Mouse (Mus musculus): ENCODE measurements at regions not wholly inside any gene's neighbourhood (a gene's known extent, or its start where the extent isn't known, plus 50 kb on each side); places are given as distances from the start of the nearest gene placed in this dataset.

DNA sequence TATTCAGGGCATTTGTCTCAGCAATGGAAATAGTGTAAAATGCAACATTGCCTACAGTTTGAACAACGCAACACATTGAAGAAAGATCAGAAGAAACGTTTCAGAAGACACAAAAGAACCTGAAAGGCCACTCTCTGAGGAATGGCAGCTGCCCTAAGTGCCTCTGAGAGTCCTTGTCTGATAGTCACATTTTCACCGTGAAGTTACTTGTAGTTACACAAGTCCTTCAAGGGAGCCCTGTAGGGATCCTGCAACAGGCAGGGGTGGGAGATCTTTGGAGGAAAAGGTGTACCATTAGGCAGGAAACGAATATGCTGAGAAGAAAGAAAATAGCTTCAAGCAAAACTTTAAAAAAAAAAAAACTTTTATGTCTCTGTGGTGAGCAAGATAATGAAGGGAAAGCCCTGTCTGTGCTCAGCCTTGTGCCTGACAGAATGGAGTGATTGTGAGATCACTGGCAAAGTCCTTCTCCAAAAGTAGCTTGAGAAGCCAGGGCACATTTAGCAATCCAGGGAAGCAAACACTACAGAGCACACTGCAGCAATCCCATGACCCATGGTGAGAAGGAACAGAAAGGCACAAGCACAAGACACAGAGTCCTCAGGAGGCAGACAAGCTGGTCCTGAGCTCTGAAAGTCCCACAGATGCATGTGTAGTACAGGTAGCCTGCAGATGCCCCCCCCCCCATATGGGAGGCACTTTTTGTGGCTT, 112.3 kb upstream of the Tnfaip3 start:
- DNase-seq: no peak

DNA sequence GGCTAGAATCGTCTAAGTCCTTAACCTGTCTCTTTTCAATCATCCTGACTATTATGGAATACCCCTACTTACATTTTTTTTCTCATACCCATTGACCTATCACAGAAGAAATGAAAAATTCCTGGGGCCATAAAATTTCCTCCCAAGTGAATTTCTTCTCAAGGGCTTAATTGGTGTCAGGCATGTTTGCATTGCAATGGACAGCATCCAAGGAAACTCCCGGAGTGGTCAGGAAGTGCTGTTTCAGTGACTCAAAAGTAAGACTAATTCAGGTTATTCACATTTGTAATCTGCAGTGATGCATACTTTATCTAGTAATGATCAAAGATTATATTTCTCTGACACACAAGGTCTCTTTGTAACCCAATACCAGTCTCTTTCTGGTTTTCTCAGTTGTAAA, 111.5 kb upstream of the Tnfaip3 start:
- no peak for DNase-seq

DNA sequence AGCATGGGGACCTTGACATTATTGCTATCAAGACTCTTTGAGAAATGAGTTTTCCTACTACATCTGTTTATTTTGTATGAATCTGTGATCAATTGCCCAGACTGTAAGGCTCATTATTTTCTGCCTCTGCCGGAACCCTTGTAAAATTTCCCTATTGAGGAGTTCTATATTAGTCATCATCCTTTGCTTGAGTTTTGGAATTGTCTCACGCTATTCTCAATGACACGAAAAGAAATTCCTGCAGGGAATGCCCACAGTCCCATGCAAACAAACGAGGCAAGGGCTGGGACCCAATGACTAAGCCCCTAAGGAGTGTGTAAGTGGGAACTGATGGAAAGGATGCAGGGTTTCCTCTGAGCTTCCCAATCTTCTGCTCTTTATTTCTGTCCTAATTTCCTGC, 111.0 kb upstream of the Tnfaip3 start:
- no peak for DNase-seq

DNA sequence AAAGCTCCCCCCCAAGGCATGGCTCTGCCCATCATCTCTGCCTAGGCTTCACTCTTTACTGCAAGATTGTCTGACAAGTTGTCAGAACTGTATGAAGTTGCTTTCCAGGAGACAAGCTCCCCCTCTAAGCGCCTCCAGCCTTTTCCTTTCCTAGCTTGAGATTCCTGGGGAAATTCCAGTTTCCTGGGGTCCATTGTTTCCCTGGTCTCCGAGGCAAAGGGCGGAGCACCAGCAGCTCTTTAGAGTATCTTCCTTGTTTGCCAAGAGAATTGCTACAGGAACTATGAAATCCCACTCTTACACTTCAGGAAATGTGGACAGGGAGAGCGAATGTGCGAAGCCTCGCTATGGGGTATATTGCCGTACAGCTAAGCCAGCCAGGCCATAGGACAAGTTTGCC, 108.2 kb upstream of the Tnfaip3 start:
- DNase-seq: no peak

DNA sequence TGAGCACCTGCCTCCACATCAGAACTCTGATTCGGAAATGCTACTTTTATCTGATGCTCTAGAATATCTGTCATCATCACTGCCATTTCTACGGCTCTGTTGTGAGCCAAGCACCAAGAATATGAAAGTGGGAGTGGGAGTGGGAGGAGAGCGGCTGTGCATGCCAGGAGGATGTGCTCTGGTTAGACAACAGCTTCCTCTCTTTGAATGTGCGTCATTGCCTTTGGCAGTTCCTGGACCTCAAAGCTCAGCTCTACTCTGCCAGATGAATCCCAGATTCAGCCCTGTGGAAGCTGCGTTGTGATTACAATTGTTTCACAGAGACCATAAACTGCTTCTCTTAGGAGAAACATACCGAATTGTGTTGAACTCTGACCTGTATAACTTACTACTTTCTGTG, 106.8 kb upstream of the Tnfaip3 start:
- peak; percentile 77 for DNase-seq

DNA sequence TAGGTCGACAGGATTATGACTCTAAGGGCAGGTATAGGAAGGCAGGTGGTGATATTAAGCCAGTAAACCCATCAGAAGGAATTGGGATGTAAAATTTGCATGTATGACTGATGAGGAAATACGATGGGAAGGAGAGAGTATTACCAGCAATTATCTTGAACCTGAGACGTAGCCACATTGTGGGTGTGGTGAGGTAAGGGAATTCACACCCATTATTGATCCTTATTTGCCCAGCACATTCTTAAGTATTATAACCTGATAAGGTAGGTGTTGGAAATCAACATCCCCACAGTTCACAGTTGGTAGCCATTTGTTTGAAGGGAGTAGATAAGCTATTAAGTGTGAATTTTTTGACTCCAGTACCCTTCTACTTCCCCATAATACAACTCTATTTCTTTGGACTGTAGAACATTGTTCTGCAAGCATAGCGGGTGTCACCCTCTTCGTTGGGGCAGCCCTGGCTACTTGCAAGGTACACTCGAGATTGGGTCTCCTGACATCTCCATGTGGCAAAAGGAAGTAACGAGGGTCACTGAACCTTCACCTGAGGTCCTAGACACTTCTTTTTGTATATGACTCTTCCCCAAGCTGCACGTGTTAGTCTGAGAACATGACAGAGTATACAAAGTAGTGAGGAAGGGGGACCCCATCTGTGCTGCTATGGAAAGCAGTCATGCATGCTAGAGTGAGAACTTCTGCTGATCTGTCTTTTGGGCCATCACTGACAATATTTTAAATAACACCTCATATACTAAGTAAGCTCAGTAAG, 104.0 kb upstream of the Tnfaip3 start:
- no peak for DNase-seq

DNA sequence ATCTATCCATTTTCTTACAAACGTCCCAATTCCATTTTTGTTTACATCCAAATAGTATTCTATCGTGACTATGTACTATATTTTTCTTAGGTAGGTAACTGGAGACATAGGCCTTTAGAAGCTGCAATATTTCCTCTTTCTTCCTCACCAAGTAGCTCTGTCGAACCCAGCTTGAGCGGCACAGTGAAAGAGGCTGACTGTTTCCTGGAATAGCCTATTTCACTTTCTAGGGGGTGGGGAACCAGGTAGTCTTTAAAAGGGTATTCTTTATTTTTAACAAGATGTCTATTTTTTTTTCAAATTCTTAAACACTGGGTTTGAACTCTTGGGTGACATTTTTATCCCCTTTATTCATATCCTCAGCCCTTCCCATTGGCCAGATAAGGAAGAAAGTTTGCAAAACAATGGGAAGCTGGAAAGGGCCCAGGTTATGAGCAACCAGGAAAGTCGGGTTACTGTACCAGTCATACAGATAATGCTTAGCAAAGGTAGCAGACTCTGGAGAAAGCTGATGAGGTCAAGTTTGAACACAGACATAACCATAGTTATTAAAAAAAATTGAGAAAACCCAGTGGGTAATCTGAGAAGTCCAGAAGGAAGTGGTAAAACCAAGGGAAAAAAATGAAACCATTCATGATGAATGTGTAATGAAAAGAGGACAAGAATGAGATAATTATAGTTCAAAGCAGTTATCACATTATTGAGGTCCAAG, 103.3 kb upstream of the Tnfaip3 start:
- no peak for DNase-seq

DNA sequence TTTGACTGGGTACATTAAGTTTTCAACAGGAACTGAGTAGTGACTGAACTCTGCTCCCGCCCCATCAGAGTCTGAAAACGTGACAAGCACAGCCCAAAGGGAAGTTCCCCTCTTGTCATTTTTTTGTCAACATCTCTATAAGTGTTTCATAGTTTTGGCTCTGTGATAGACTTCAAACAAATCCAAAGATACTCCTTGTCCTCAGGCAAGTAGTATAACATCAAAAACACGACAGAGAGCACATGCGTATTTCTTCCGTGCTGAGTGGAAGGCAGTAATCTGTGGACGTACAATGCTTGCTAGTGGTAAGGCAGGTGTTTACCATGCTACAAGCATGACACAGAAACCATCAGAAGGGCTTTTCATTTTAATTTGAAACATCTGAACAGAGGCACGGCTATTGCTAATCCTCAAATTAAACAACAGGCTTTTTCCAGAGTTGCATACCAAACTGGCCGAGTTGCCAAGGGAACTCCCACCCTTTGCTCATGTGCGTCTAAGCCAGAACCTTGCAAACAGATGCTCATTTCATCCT, 101.7 kb upstream of the Tnfaip3 start:
- no peak for DNase-seq

DNA sequence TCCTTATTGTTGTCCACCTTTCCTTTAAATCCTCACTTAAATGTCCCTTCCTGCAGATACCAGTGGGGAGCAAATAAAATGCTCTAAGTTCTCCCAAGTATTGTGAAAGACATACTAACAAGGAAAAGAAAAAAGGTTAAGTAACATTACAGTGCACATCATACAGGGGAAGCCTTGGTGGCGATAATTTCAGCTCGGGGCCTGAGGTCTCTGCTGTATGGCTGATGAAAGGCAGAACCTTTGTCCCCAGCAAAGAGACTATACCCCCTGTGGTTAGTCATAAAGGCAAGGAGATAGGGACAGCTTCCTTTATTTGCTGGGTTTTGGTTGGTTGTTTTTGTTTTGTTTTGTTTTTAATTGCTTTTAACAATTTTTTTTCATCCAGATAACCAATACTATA, 97.0 kb upstream of the Tnfaip3 start:
- DNase-seq: no peak

DNA sequence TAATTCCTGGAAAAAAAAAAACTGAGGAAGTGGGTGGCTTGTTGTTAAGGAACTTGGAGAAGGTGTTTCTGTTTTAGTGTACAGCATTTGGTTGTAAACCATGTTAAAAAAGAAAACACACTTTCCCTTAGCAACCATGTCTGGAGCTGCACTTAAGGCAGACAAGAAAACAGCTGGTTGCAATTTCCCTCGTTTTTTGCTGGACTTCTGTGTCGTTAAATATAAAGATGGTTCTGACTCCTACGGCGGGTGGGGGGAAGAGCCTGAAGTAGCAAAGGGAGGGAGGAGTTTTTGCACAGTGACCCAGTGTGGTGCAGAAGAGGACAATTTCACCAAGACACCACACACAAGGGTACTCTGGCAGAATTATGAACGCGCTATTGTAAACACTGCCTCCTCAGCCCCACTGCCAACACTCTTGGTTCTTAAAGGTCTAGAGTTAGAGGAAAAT, 89.8 kb upstream of the Tnfaip3 start:
- no peak for DNase-seq

DNA sequence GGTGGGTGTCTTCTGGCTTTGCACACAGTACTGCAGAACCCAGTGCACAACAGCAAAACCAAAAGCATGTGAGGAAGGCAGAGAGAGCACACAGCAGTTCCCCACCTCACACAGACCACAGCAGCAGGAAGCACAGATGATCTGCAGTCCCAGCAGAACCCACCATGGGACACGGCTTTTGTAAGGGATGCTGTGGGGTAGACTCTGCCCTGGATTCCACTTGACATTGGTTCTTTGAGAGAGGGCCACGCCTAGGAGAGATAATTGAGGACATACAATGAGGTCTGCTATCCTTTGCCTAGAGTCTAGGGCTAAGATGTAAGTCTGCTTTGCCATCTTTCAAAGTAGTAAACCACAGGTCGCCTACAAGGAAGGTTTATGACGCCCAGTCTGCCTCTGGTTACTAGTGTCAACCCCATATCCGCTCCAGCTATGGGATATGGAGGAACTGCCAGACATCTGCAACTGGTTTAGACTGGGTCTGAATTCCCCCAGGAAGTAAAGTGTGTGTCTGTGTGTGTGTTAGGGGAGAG, 89.3 kb upstream of the Tnfaip3 start:
- no peak for DNase-seq

DNA sequence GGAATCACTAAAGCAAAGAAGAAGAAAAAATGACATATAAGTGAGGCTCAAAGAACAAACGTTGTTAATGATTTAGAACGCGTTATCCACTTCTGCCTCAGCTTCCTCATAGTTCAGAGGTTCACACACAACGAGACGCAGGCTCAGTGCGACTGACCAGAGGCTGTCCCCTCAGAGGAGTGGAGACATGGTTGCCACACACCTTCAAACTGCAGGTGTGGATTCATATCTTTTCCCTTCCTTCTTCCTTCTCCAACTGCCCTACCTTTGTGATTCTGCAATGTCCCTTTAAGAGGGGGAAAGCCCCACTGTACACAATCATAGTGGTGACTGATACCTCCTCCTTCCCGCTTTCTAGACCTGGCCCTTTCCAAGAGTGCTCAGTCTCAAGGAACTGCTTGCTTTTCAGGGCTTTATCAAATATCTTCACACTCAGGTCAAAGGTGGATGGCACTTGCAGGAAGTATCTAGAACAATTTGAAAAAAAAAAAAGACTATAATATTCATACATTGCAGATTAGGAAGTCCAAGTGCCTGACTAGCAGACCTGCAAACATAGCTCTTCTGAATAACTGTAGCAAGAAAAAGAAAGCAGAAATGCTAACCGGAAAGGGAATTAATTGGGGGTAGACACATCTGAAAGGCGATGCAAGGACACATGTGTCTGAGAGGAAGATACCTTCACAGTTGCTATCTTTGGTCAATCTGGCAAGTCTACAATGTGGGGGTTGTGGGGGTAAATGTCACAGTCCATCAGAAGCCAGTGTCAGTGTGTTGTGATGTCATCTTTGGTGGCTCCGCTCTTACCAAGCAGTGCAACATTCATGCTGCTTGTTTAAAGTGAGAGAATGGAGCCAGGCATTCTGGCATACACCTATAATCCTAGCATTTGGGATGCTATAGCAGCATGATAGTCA, 84.2 kb upstream of the Tnfaip3 start:
- no peak for DNase-seq

DNA sequence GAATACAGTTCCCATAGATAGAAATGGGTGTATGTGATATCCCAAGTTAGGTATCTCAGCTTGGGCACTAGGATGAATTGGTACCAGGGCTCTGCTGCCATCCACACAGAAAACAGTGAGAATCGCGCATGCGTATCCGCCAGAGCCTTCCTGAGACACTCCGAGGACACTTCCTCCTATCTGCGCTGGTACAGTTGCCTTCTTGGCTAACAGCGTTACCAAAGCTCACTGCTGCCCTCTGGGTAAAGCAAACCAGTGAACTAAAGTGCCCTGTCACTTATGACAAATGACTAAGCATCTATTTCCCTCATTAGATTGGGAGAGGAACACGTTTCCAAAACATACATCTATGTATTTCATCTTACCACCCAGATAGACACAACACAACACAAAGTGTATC, 78.8 kb upstream of the Tnfaip3 start:
- DNase-seq: peak; percentile 67

DNA sequence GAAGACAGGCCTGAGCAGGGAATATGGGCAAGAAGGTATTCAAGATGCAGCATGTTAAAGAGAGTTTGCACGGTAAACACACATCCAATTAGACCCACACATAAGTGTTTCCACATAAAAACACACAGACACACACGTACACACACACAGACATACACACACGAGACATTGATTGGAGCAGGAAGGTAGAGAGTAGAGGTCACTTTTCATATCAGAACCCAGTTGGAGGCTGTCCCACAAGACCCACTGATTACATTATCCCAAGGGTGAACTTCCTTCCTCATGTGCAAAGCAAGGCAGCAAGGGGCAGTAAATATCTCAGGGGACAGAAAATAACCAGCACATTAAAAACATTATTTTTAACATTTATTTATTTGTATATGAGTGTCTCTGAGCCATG, 78.2 kb upstream of the Tnfaip3 start:
- no peak for DNase-seq

DNA sequence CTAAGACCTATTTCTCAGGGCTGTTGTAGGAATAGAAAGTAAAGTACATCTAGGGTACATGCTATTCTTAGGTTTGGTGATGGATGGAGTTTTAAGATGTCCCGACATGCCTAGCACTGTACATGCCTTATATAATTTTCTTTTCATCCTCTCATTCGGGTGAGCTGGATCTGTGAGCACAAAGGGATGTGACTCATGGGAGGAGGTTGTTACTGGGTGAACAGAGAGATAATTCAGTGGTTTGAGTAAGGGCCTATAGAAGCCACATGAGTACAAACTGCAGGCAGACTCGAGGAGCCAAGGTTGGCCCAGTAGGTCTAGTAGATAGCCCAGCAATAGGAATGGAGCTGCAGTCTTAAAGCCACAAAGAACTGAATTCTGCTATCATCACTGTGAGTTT, 76.5 kb upstream of the Tnfaip3 start:
- DNase-seq: no peak

DNA sequence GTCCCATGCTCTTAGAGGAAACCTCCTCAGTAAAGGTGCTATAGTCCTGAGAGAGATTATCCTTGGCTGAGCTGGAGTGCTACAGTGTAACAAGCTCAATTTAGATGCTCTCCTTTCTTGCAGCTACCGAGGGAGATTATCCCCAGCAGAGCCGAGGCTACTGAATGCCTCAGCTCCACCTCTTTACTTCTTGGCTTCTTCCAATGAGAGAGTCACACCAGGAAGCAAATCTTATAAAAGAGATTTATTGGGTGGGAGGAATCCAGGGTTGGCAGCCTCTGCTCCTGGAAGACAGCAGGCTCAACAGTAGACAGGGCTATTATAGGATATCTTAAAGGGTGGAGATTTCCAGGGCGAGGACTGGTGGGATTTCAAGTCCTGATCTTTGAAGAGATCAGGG, 75.7 kb upstream of the Tnfaip3 start:
- DNase-seq: no peak

DNA sequence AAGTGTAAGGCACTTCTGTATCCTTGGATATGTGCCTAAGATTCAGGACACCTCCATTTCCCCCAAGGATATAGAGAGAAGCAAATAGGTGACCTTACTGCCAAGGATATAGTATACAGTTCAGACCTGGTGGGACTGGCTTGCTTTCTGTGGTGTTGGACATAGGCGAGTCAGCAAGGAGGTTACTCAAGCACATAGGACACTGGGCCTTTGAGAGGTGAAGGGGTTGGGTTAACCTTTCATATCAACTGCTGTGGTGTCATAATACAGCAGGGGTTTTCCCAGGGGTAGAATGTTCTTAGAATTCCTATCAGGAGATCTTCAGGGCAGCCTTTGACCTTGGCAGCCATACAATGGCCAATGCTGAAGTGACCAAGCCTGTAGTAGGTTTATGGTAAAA, 71.5 kb upstream of the Tnfaip3 start:
- no peak for DNase-seq

DNA sequence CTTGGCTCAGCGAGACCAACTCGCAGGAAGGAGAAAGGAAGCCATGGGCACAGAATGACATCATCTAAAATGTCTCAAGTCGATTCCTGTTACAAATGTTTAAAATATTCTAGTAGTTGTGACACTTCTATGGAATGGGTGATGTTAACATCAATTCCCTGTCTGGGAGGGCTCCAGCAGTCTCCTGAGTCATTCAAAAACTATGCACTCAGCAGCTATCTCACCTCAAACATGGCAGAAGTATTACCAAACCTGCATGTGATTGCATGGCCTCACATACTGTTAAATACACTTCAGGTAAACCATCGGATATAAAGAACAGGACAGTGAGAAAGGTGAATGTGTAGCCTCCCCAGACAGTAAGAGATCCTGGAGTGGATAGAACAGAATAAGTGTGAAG, 66.7 kb upstream of the Tnfaip3 start:
- no peak for DNase-seq

DNA sequence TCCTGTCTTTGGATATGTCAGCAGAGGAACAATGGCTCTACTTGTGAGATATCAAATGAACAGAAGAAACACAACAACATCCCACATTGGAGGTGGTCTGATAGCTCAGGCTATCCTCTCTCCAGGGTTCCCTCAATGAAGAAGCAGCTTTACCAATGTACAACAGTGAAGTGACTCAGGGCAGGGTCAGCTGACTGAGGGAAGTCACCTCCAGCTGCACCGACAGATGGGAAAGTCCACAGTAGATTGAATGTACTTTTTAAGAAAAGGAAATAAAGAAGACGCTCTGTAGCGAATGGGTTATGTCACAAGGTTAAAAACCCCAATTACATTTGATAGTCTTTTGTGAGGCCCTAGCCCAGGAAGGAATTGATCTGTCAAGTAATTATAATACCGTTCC, 62.6 kb upstream of the Tnfaip3 start:
- DNase-seq: no peak

DNA sequence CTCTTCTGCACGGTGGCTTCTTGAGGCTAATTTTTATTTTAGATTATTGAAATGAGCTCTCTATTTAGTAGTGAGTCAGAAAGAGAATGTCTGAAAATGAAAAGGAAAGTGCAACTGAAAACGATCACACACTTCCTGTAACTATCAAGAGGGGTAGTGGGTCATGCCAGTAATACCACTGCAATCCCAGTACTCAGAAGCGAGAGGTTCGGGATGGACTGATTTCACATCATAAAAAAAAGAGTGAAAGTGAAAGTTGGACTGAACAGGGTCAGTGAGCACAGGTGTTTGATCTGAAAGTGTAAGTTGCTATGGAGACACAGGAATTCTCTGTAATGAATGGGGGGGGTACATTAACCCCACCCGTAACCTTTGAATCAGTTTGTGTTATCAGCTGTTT, 52.9 kb upstream of the Tnfaip3 start:
- DNase-seq: no peak

DNA sequence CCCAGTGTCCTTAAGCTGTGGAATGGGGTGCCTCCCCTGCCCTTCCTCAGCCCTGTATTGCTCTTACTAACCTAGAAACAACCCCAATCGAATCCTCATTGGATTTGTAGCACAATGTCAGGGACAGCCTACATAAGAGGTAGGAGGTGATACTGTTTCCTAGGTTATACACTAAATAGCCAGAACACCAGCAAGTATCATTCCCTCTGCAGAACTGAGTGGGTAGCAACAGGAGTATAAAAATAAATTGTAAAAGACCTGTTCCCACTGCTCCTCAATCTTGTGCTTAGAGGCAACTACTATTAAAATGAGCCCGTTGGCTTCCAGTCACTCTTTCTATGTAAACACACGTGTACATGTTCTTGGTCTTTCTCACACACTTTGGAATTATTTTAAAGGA, 52.2 kb upstream of the Tnfaip3 start:
- no peak for DNase-seq

DNA sequence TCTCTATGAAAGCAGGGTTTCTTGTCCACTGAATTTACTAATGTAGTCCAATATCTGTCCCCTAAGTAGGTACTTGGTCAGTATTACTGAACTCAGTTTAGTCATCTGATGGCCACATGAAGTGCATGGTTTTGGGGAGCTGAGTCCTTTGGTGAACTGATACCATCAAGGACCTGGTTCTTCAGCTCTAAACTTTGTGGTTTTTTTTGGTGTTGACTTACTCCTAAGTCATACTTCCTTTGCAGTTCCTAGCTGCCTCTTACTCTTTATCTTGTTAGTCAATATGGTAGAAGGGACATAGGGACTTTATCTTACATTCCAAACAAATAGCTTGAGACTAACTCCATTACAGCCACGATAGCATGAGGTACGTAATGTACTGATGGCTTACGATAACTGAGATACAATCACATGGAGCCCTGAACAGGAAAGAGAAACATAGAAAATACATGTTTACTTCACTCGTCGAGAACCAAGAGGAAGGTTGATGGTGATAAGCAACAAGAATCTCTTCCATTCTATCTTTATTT, 51.4 kb upstream of the Tnfaip3 start:
- no peak for DNase-seq
